Mouse (Mus musculus): Measurements from ENCODE around the gene Tspan5. TPM values are rescaled to one million over a fixed set of nuclear protein-coding genes. Genes with fewer than 3 reads are reported as not detected.

The Tspan5 gene
- total and polyA plus RNA-seq, 3 experiments, result 28.1 to 35.1 TPM; not detected in 1

DNA sequence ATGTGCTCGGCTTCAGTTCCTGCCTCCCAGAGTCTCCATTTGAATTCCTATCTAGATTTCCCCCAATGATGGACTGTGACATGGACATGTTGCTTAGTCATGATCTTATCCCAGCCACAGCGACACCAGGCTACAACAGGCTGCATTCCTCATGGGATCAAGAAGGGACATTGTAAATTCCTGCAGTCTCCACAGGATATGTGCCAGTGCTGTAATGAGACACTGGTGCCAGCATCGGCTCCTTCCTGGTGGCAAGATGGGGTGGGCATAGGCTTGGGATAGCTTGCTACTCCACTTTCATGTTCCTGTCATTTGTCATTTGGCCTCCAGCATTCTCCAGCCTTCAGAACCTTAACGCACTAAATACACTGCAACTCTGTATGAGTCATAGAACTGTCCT, 175.0 kb downstream of the Tspan5 start:
- Histone ChIP-seq H3K79me2 (ENCODE audit: control insufficient read depth, insufficient read depth, low read length, poor library complexity) (no peaks in the 10 kb centered on the region), H3K27me3 (ENCODE audit: control insufficient read depth in 1 of 2, insufficient read depth in 2 of 2, low read length in 2 of 2) (no peaks in the 10 kb centered on the region), H3K4me1 (ENCODE audit: control insufficient read depth in 1 of 2, insufficient read depth in 2 of 2, low read length in 2 of 2) (no peaks in the 10 kb centered on the region; a peak in 1 of 4 replicates), H3K4me3 (ENCODE audit: control insufficient read depth in 1 of 2, insufficient read depth in 1 of 2, low read depth in 2 of 2, low read length in 2 of 2) (no peak overlapping the region), H3K36me3 (ENCODE audit: control insufficient read depth in 1 of 2, insufficient read depth in 2 of 2, low read length in 2 of 2) (peaks cover 0 to 2% of the 10 kb centered on the region in 2 experiments; a peak in 2 of 4 replicates), H3K27ac (ENCODE audit: control insufficient read depth, low read depth, low read length) (no peak overlapping the region), H3K9ac (ENCODE audit: control insufficient read depth, low read depth, low read length, poor library complexity, severe bottlenecking) (no peak overlapping the region), H3K9me3 (replicated peaks; ENCODE audit: insufficient read depth, low read length) (no peaks in the 10 kb centered on the region)
- no peak for DNase-seq (ENCODE audit: low read depth, low spot score)
- no peak for TF ChIP-seq TAL1 (IDR thresholded peaks at IDR 0.05; ENCODE audit: low read length)
- TF ChIP-seq SIN3A (IDR thresholded peaks at IDR 0.05; ENCODE audit: low read length), result no peak
- no peak for TF ChIP-seq KAT2A (conservative IDR thresholded peaks at IDR 0.05; ENCODE audit: low read depth, low read length)

DNA sequence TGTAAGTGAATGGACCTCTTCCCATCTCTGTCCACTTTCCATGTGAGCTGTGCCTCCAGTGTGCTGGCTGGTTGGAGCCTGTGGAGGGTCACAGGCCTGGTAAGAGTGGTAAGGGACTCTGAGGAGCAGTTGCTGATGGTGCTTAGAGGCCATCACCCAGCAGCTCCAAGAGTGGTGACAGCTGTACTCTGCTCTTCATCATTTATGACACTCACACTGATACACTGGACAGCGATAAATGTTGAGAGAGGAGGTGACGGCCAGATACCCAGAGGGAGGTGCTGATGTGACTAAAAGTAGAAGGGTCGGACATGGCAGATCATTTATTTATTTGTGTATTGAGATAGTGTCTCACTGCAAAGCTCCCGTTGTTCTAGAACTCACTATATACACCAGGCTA, 176.2 kb downstream of the Tspan5 start:
- no peak overlapping the region for H3K9ac ChIP-seq (ENCODE audit: control insufficient read depth, low read depth, low read length, poor library complexity, severe bottlenecking)
- H3K36me3 ChIP-seq (ENCODE audit: control insufficient read depth in 1 of 2, insufficient read depth in 2 of 2, low read length in 2 of 2), result peaks cover 0 to 7% of the 10 kb centered on the region in 2 experiments; a peak in 2 of 4 replicates
- H3K27me3 ChIP-seq (ENCODE audit: control insufficient read depth in 1 of 2, insufficient read depth in 2 of 2, low read length in 2 of 2), result no peaks in the 10 kb centered on the region
- no peak overlapping the region for H3K4me3 ChIP-seq (ENCODE audit: control insufficient read depth in 1 of 2, insufficient read depth in 1 of 2, low read depth in 2 of 2, low read length in 2 of 2)
- no peak for DNase-seq (ENCODE audit: low read depth, low spot score)
- TF ChIP-seq ZMIZ1 (IDR thresholded peaks at IDR 0.05; ENCODE audit: low read depth, low read length) (no peak), ELF1 (IDR thresholded peaks at IDR 0.05; ENCODE audit: low read depth, low read length) (no peak), SMC3 (IDR thresholded peaks at IDR 0.05; ENCODE audit: low read depth, low read length) (no peak), HCFC1 (IDR thresholded peaks at IDR 0.05; ENCODE audit: low read depth, low read length) (no peak), NELFE (IDR thresholded peaks at IDR 0.05; ENCODE audit: low read depth, low read length) (no peak), EP300 (IDR thresholded peaks at IDR 0.05; ENCODE audit: low read depth in 1 of 2, low read length in 2 of 2) (no peak), MAFK (IDR thresholded peaks at IDR 0.05; ENCODE audit: borderline replicate concordance, low read depth, low read length) (no peak), CHD2 (IDR thresholded peaks at IDR 0.05; ENCODE audit: low read length) (no peak), GABPA (IDR thresholded peaks at IDR 0.05; ENCODE audit: low read depth, low read length) (no peak), MXI1 (IDR thresholded peaks at IDR 0.05; ENCODE audit: low read depth, low read length) (no peak), RAD21 (IDR thresholded peaks at IDR 0.05; ENCODE audit: low read depth, low read length) (no peak), ZC3H11A (IDR thresholded peaks at IDR 0.05; ENCODE audit: low read depth, low read length) (no peak), GATA1 (IDR thresholded peaks at IDR 0.05; ENCODE audit: low read depth, low read length) (no peak), ZKSCAN1 (IDR thresholded peaks at IDR 0.05; ENCODE audit: low read depth, low read length) (no peak)
- peaks cover 0 to 4% of the 10 kb centered on the region in 2 experiments; a peak in 3 of 4 replicates for H3K4me1 ChIP-seq (ENCODE audit: control insufficient read depth in 1 of 2, insufficient read depth in 2 of 2, low read length in 2 of 2)
- no peaks in the 10 kb centered on the region for H3K9me3 ChIP-seq (replicated peaks; ENCODE audit: insufficient read depth, low read length)
- H3K27ac ChIP-seq (ENCODE audit: control insufficient read depth, low read depth, low read length), result no peak overlapping the region
- no peaks in the 10 kb centered on the region for H3K79me2 ChIP-seq (ENCODE audit: control insufficient read depth, insufficient read depth, low read length, poor library complexity)

Measured in MEL (cell line).